Mouse (Mus musculus) midbrain, embryonic 11.5 days (tissue): ENCODE measurements around the gene Myh9. TPM values are rescaled to one million over a fixed set of nuclear protein-coding genes. Genes with fewer than 3 reads are reported as not detected.

Source experiments
- ATAC-seq: fragments of 200-750 bp; cut with Nextera tagmentation; 2 replicates; pipeline ENCODE4 v1.8.0; 2017; ENCODE audit warnings: moderate TSS enrichment, moderate library complexity; ENCODE audit not compliant: low FRiP score
- DNase-seq: peaks from one replicate; pipeline ENCODE4 v3.0.0; 2015; ENCODE audit warnings: low spot score; ENCODE audit errors: missing footprints
- H3K27ac ChIP-seq: fragments of 300-500 bp; sonication (generic); 2 replicates; pipeline ENCODE4 v1.5.1; 2014; ENCODE audit warnings: low read depth, low read length
- H3K27me3 ChIP-seq: fragments of 300-500 bp; sonication (generic); 2 replicates; pipeline ENCODE4 v1.6.1; 2014; ENCODE audit warnings: mild to moderate bottlenecking, low read length, moderate library complexity, mixed read lengths; ENCODE audit not compliant: control insufficient read depth, insufficient read depth
- H3K36me3 ChIP-seq: fragments of 300-500 bp; sonication (generic); 2 replicates; pipeline ENCODE4 v1.6.1; 2014; ENCODE audit warnings: mild to moderate bottlenecking, low read length, moderate library complexity, mixed read lengths; ENCODE audit not compliant: control insufficient read depth, insufficient read depth
- H3K4me1 ChIP-seq: fragments of 300-500 bp; sonication (generic); 2 replicates; pipeline ENCODE4 v1.6.1; 2014; ENCODE audit warnings: low read length; ENCODE audit not compliant: control insufficient read depth, insufficient read depth
- H3K4me2 ChIP-seq: fragments of 300-500 bp; sonication (generic); 2 replicates; pipeline ENCODE4 v1.6.1; 2014; ENCODE audit warnings: mild to moderate bottlenecking, moderate library complexity
- H3K4me3 ChIP-seq: fragments of 300-500 bp; sonication (generic); 2 replicates; pipeline ENCODE4 v1.5.1; 2014; ENCODE audit warnings: low read depth, low read length
- H3K9ac ChIP-seq: fragments of 300-500 bp; sonication (generic); 2 replicates; pipeline ENCODE4 v1.6.1; 2014; ENCODE audit warnings: low read length
- H3K9me3 ChIP-seq: fragments of 300-500 bp; sonication (generic); 2 replicates; pipeline ENCODE4 v1.6.1; 2016; ENCODE audit warnings: low read length; ENCODE audit not compliant: control insufficient read depth
- WGBS: fragments of 180-500 bp; shearing (Covaris S2); extraction: QIAGEN DNeasy Blood & Tissue Kit; methylation state at CpG from one replicate; pipeline ENCODE4 v1.1.7; 2014; 5-methylcytosine and 5-hydroxymethylcytosine counted together
- polyA plus RNA-seq: library from polyadenylated mRNA; unstranded; fragments of >200 nt; fragmentation: Nextera tagmentation; extraction: Ambion mirVana; gene quantifications from 2 replicates; pipeline ENCODE4 v1.2.1, GENCODE M21; 2014

The Myh9 gene
- polyA plus RNA-seq, 1 experiment from 2014 or later = 19.6 TPM

DNA sequence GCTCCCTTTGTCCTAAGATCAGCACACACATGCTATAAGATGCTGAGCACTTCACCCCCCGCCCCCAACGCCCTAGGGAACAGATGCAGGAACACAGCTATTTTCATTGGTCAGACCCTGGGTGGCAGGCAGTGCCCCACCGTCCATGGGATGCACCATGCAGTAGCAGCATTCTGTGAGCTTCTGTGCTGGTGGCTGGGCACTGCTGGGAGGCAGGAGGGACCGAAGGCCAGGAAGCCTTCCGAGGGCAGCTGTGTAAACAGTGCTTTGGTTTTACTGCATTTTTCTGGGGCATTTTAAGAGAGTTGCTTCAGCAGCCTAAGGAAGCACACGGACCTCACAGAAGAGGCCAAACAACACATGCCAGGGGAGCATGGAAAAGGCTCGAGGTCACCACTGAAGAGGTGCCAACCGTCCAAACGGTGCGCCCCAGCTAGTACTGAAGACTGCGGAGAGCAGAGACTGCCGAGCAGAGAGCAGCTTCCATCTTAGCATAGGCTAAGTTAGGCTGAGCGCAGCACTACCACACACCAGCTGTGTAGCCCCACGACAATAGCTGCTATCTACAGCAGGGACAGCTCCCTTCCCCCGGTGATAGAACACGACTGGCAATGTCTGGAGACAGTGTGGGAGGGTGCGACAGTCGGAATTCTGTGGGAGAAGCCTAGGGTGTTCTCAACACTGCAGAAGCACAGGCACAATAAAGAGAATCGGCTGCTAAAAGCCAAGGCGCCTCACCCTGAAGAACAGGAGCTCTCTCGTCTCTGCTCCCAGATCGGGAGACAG lies 57.7 kb downstream of the Myh9 start:
- Histone ChIP-seq H3K27ac (no peak overlapping the region), H3K4me1 (no peaks in the 10 kb centered on the region)

DNA sequence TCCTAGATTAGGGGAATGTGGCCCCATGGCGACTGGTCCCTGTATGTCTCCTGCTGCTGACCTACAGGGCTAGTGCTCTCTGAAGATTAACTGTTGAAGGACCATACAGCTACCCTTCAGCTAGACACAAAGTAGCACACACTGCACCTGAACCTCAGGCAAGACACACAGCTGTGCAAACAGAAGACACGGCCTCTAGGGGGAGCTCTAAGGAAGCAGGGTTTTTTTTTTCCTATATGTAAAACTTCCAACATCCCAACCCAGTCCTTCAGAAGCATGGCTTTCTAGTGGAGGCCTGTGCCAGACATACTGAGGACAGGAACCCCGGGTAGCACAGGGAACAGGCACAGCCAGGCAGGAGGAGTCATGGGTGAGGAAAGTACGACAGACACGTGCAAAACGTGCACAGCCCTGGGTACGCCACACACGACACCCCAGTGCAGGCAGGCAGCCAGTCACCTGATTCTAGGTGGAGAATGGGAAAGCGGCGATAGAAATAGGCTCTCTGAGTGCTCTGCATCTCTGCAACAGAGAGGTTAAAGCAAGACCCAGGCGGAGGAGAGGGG lies 59.4 kb downstream of the Myh9 start:
- no peaks in the 10 kb centered on the region for H3K4me1 ChIP-seq
- DNase-seq = no peak
- H3K4me3 ChIP-seq = no peak overlapping the region
- peaks cover 14% of the 10 kb centered on the region for H3K36me3 ChIP-seq
- ATAC-seq = no peak
- H3K9me3 ChIP-seq = no peaks in the 10 kb centered on the region
- 86% methylated on average over 11 of the region's 11 CpGs for WGBS
- no peak overlapping the region for H3K4me2 ChIP-seq
- no peak overlapping the region for H3K9ac ChIP-seq
- no peaks in the 10 kb centered on the region for H3K27me3 ChIP-seq
- H3K27ac ChIP-seq = no peak overlapping the region

More for the DNA sequence above, 57.7 kb downstream of the Myh9 start:
- Histone ChIP-seq H3K27me3 (no peaks in the 10 kb centered on the region), H3K9ac (no peak overlapping the region), H3K9me3 (no peaks in the 10 kb centered on the region), H3K4me2 (no peak overlapping the region), H3K36me3 (peaks cover 15% of the 10 kb centered on the region), H3K4me3 (no peak overlapping the region)
- DNase-seq = no peak
- 81% methylated on average over 22 of the region's 22 CpGs for WGBS
- no peak for ATAC-seq

DNA sequence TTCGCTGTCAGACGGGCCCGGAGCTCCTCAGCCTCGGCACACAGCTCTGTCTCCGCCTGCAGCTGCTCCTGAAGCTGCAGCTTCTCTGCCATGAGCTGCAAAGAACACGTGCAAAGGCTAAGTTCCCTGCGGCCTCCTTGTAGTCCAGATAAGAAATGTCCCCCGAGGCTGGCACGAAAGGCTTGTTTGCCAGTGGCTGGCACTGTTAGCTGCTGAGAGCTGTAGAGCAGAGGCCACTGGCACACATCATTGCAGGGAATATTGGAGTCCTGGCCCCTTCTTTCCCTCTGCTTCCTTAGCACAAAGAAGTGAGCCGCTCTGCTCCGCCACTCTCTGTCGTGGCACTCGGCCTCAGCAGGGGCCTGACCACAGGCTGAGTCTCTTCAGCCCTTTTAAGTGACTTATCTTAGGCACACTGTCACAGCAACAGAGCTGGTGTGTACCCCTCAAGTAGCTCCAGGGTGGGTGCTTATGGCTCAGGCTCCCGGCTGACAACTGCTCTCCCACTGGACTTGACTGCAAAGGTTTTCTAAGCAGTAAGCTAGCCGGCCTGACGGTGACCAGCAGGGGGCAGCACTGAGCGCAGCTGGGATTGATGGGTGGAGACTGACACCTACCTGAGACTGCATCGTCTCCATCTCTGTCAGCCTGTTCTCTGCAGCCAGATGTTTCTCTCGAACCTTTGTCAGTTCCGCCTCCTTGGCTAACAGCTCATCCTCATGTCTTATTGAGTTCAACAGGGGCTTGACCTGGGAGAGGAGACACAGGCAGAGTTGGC lies 66.6 kb downstream of the Myh9 start:
- DNase-seq (peak; percentile 98), ATAC-seq (peak; percentile 54; the same call in 1 of the 2 replicates)
- no peaks in the 10 kb centered on the region for H3K4me1 ChIP-seq
- peaks cover 11% of the 10 kb centered on the region for H3K36me3 ChIP-seq
- no peak overlapping the region for H3K4me3 ChIP-seq
- 71% methylated on average over 20 of the region's 20 CpGs for WGBS
- H3K27ac ChIP-seq = no peak overlapping the region
- H3K9me3 ChIP-seq = no peaks in the 10 kb centered on the region
- no peak overlapping the region for H3K9ac ChIP-seq
- no peaks in the 10 kb centered on the region for H3K27me3 ChIP-seq
- H3K4me2 ChIP-seq = no peak overlapping the region

DNA sequence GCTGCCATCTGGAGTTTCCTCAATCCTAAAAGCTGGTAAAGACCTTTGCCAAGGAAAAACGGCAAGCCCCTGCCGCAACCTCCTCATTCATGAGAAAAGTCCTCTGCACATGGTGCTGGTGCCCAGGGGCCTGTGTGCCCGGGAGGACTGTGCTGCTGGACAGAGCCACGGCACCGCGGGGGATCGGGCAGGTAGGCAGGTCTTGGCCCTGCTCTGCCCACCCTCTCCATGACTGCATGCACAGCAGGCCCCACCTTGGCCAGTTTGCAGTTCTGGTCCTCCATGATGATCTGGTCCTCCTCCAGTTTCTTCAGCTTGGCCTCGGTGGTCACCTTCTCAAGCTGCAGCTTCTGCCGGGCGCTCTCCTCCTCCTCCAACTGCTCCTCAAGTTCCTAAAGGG lies 67.7 kb downstream of the Myh9 start:
- DNase-seq (no peak), ATAC-seq (no peak)
- Histone ChIP-seq H3K27me3 (no peaks in the 10 kb centered on the region), H3K9me3 (no peaks in the 10 kb centered on the region), H3K27ac (no peak overlapping the region), H3K4me3 (no peak overlapping the region), H3K4me2 (no peak overlapping the region), H3K9ac (no peak overlapping the region), H3K36me3 (peaks cover 11% of the 10 kb centered on the region), H3K4me1 (no peaks in the 10 kb centered on the region)
- WGBS = 96% methylated on average over 10 of the region's 10 CpGs

DNA sequence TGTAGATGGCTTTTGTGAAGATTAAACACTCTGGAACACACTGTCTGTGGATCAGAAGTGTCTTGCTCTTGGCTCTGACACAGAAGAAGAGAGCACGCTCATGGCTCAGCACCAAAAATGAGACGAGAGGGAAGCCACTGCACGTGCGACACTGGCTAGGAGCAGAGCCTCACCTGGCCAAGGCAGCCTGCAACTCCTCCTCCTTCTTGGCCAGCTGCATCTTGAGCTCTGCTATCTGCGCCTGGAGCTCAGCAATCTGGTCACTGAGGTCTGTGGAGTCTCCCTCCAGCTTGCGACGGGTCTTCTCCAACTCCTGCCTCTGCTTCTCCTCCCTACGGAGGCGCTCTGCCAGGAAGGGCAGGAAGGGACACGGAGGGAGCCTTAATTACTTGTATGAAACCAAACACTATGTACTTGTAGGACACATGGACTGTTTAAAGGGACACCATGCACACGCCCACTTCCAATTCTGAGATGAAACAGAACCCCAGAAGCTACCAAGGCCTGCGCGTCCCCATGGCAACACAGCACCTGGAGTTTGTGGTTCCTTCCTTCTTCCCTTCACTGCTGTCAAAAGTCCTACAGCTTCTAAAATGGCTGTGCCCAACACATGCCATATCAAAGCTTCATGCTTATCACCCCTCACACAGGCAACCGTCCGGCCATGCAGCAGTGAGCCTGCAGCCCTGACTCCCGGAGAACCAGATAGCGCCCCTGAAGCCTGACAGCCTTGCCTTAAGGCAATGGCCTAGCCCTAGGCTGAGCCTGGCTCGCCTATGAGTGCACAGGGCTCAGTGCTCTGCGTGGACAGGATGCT lies 68.7 kb downstream of the Myh9 start:
- H3K4me1 ChIP-seq = no peaks in the 10 kb centered on the region
- WGBS = 90% methylated on average over 19 of the region's 19 CpGs
- no peak overlapping the region for H3K4me3 ChIP-seq
- no peaks in the 10 kb centered on the region for H3K27me3 ChIP-seq
- no peaks in the 10 kb centered on the region for H3K9me3 ChIP-seq
- H3K9ac ChIP-seq = no peak overlapping the region
- H3K4me2 ChIP-seq = no peak overlapping the region
- DNase-seq = no peak
- peaks cover 15% of the 10 kb centered on the region for H3K36me3 ChIP-seq
- H3K27ac ChIP-seq = no peak overlapping the region
- ATAC-seq = no peak

DNA sequence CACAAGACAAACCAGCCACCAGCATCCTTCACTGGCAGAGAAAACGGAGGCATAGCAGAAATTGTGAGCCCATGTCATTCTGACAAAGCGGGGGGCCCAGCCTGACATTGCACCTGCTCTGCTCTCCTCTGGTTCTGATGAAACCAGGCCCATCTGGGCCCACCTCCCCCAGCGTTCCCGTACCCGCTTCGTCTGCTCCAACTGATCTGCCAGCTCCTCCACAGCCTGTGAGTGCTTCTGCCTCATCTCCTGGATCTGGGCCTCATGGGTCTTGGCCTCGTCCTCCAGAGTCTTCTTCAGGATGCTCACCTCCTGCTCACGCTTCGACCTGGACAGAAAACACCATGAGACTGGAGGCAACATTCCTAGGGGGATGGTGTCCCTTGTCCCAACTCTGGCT lies 71.0 kb downstream of the Myh9 start:
- Histone ChIP-seq H3K4me1 (no peaks in the 10 kb centered on the region), H3K4me3 (no peak overlapping the region), H3K36me3 (peaks cover 24% of the 10 kb centered on the region), H3K4me2 (no peak overlapping the region), H3K27ac (no peak overlapping the region), H3K9me3 (no peaks in the 10 kb centered on the region), H3K9ac (no peak overlapping the region), H3K27me3 (no peaks in the 10 kb centered on the region)
- DNase-seq (no peak), ATAC-seq (no peak)
- 96% methylated on average over 9 of the region's 9 CpGs for WGBS

DNA sequence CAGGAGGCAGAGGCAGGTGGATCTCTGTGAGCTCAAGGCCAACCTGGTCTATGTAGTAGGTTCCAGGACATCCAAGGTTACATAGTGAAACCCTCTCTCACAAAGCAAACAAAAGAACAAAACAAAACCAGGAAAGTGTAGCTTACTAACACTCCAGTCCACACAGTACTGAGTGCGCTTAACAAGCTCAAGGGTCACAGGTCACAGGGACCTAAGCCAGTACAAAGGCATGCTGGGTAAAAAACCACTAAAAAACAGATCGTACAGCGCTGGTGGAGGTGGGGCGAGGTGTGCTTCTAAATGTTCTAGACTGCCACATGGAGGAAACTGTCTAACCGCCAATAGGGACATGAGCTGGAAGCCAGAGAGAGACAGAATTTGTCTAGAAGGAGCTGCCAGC lies 71.6 kb downstream of the Myh9 start:
- DNase-seq (no peak), ATAC-seq (no peak)
- 94% methylated on average over 5 of the region's 5 CpGs for WGBS
- no peaks in the 10 kb centered on the region for H3K27me3 ChIP-seq
- H3K36me3 ChIP-seq = peaks cover 24% of the 10 kb centered on the region
- no peaks in the 10 kb centered on the region for H3K9me3 ChIP-seq
- H3K4me2 ChIP-seq = no peak overlapping the region
- H3K27ac ChIP-seq = no peak overlapping the region
- H3K4me1 ChIP-seq = no peaks in the 10 kb centered on the region
- no peak overlapping the region for H3K9ac ChIP-seq
- H3K4me3 ChIP-seq = no peak overlapping the region

DNA sequence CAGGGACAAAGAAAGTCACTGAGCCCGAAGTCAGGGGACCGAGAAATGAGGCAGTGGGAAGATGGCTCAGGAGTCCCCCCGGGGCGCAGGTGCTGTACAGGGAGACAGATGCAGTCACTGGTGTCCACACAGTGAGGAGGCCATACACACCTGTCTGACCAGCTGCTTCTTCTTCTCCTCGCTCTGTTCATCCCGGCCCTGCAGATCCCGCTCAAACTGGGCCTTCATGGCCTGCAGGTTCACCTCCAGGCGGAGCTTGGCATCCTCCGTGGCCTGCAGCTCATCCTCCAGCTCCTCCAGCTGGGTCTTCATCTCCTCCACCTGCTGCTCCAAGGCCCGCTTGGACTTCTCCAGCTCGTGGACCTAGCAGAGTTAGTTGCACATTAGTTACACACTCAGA lies 75.0 kb downstream of the Myh9 start:
- no peak overlapping the region for H3K27ac ChIP-seq
- no peaks in the 10 kb centered on the region for H3K27me3 ChIP-seq
- 92% methylated on average over 11 of the region's 11 CpGs for WGBS
- no peaks in the 10 kb centered on the region for H3K9me3 ChIP-seq
- no peak overlapping the region for H3K4me3 ChIP-seq
- no peaks in the 10 kb centered on the region for H3K4me1 ChIP-seq
- no peak for DNase-seq
- no peak overlapping the region for H3K9ac ChIP-seq
- peaks cover 21% of the 10 kb centered on the region for H3K36me3 ChIP-seq
- no peak overlapping the region for H3K4me2 ChIP-seq
- no peak for ATAC-seq
